Mouse (Mus musculus): ENCODE measurements around the gene Sqstm1. TPM values are rescaled to one million over a fixed set of nuclear protein-coding genes. Genes with fewer than 3 reads are reported as not detected.

The Sqstm1 gene
- total RNA-seq, 4 experiments from 2014 or later, result 431 to 551 (median 475) TPM

DNA sequence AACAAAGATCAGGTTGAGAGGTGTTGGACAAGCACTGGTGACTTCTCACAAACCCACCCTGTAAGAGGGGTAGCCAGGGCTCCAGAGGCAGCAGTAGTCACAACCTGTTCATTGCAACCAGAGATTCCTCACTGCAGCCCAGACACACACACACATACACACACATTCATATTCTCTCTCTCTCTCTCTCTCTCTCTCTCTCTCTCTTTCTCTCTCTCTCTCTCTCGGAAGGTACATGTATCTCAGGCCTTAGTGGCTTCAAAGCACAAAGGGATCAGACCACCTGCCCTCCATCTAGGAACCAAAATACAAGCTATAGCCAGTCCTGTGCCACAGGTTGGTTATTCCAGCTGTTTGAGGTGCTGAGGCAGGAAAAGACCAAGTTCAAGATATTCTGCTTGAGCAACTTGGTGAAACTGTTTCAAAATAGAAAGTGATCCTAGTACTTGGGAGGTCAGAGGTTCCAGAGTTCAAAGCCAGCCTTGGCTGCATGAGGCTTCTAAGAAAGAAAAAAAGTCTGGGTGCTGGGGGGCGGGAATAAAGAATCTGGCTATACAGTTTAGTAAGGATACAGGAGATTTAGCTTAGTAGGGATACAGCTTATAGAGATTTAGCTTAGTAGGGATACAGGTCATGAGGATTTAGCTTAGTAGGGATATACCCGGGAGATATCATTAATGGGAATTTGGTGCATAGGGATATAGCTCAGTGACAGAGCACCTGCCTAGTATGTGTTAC is 864 bp upstream of the Sqstm1 start:
- no peak for DNase-seq (ENCODE audit: low spot score)

DNA sequence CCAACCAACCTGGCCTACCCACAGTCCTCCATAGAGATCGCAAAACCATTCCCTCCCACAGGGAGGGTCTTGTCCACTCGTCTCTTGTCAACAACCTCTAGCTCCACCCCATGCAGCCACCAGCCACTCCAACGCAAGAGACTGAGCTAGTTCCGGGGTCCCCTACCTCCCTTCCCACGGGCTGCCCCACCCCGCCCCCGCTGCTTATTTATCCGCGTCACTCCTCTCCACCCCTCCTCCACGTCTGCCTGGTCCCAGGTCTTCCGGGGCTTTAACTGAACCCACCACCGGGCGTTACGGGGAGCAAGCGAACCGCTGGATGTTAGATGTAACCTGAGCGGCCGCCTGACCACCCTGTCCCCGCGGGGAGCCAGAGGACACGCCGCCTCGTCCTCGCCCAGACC is 524 bp downstream of the Sqstm1 start:
- DNase-seq (ENCODE audit: low spot score), result peak; percentile 88

DNA sequence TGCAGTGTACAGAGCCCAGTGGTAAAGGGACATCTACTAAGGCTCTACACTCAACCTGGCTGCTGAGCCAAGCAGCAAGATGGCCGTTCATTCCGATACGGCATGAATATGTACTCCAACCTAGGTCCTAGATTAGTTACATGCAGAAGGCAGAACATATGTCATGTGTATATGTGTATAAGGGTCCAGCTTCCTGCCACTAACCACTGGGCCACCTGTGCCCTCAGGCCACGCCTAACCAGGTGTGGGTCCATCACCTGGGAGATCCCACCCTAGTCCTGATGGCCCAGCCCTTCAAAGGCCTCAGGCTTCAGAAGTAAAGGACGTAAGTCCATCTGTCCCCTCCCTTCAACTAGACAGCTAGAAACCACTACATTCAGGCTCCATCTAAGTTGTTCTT is 2.6 kb downstream of the Sqstm1 start:
- no peak for DNase-seq (ENCODE audit: low spot score)

DNA sequence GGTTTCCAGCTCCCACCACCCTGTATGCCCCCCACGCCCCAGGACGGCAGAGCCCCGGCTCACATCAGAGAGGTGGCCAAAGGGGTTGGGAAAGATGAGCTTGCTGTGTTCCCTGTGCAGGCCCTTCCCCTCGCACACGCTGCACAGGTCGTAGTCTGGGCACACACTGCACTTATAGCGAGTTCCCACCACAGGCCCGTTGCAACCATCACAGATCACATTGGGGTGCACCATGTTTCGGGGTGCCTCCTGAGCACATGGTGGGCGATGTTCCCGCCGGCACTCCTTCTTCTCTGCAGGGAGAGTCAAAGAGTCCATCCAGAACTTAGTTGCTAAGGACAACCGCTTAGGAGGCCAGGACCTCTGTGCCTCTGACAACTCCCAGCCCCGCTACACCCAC is 3.3 kb downstream of the Sqstm1 start:
- DNase-seq (ENCODE audit: low spot score), result no peak

DNA sequence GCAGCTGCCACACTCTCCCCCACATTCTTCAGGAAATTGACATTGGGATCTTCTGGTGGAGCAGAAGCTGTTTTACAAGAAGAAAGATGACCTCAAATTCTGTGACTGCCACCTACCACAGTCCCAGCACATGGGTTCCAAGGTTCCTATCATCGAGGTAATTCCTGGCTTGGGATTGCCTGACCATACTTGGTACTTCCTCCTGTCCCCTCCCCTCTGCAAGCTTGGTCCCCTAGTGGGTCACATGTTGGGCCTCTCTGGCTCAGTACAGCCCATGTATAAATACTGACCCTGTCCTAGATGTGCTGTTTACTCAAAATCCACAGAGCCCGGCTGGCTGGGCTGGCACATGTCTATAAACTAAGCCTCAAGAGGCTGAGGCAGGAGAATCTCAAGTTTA is 4.6 kb downstream of the Sqstm1 start:
- no peak for DNase-seq (ENCODE audit: low spot score)

DNA sequence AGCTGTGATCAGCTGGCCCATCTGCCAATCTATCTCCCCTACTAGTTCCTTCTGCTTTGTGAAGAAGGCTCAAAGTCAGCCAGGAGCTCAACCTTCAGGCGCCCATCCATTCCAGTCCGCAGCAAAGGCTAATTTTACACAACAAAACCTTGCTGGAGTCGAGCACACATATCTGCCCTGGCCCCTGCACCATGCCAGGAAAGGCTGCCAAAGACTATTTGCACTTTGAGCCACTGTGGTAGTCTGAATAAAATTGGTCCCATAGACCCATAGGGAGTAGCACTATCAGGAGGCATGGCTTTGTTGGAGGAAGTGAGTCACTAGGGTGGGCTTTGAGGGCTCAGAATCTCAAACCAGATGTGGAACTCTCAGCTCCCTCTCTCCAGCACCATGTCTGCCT is 5.2 kb downstream of the Sqstm1 start:
- DNase-seq (ENCODE audit: low spot score), result no peak

DNA sequence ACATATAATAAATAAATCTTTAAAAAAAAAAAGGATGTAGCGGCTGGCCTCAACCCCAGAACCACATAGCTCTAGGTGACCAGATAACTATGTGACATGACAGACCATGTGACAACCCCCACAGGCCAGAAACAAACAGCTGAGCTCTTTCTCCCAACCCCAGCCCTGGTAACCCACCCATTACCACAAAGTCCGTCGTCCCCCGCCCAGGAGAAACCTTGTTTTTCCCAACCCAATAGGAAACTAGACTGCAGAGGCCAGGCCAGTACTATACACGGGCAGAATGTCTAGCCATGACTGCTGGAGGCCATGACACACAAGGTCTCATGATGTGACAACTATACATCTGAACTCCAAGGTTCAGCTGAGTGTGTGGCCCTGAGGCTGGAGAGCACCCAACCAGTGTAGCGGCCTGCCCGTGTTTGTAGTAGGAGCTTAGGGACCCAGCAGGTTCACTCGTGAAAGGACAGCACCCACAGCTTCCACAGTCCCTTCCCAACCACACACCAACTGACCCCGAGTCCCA is 7.3 kb downstream of the Sqstm1 start:
- no peak for DNase-seq (ENCODE audit: low spot score)

DNA sequence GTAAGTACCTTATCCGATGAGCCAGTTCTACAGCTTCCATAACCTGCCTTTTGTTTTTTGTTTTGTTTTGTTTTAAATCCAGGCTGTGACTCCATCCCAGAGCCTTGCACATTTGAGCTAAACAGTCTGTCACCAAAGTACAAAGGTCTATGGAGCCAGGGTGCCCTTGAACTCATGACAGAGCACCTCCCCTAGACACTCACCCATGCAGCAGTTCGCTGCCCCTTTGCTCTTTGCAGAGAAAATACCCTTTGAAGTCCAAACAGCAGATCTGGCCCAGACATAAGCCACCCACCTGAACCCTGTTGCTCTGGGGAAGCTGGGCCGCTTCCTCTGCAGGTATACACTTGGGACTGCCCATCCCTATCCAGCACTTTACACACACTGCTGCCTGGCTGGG is 9.0 kb downstream of the Sqstm1 start:
- DNase-seq (ENCODE audit: low spot score), result no peak

DNA sequence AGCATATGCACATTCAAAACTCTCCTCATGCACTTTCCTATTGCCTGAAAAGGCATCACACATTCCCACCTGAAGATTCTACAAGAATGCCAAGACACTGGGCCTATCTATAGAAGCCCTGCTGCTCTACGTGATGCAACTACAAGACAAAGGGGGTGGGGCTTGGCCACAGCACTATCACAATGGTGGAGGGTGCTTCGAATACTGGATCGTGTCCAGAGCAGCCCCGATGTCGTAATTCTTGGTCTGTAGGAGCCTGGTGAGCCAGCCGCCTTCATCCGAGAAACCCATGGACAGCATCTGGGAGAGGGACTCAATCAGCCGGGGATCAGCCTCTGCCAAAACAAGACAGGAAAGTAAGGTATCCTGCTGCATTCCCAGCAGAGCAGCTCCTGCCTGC is 10.0 kb downstream of the Sqstm1 start:
- no peak for DNase-seq (ENCODE audit: low spot score)

DNA sequence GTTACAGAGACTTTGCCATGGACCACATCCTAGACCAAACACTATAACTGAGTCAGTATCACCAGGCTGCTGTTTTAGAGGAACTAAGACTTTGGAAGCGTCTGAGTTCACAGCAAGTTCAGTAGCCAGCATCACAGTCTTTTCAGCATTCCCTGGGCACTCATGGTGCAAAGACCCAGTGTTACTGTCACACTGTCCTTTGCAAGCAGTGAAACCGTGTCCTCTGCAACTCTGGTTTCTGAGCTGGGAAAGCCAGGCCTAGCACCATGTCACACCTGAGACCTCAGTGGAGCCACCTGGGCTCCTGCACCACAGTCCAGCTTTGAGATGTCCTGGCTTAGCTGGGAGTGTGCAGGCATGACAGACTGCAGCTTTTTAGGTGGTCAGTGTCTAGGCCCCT is 11.7 kb downstream of the Sqstm1 start:
- no peak for DNase-seq (ENCODE audit: low spot score)

DNA sequence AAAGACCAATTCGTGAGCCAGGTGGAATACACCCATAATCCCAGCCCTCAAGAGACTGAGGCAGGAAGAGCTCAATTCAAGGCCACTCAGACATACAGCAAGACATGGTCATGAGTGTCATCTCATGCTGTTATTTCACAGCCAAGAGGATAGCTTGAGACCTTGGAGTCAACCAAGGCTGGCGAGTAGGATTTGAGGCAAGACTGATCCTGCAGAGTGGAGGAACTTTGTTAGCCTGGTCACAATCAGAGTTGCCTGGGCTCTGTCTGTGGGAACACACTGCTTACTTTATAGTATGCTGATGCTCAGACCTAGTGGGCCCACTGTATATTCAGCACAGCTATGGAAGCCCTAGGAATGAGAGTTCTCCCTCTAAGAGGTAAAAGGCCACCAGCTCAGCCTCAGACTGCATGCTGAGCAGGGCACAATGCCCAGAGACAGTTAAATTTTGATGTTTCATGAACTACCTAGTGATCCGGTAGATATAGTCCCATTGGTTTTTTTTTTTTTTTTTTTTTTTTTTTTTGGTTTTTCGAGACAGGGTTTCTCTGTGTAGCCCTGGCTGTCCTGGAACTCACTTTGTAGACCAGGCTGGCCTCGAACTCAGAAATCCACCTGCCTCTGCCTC is 12.3 kb downstream of the Sqstm1 start:
- no peak for DNase-seq (ENCODE audit: low spot score)

DNA sequence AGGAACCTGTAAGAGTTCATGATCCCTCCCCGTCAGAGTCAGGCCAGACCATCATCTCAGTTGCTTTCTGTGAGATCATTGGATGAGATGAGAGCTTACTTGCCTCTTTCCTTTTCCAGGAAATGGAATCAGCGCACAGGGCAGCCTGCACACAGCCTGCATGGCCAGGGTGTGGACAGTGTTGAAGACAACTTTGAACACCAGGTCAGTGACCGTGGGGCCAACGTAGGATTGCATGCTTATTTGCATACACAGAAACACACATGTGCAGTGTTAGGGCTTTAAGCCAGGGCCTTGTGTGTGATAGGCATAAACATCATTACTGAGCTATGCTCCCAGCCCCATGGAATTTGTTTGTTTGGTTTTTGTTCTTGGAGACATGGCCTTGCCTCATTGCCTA is 13.1 kb downstream of the Sqstm1 start:
- no peak for DNase-seq (ENCODE audit: low spot score)

DNA sequence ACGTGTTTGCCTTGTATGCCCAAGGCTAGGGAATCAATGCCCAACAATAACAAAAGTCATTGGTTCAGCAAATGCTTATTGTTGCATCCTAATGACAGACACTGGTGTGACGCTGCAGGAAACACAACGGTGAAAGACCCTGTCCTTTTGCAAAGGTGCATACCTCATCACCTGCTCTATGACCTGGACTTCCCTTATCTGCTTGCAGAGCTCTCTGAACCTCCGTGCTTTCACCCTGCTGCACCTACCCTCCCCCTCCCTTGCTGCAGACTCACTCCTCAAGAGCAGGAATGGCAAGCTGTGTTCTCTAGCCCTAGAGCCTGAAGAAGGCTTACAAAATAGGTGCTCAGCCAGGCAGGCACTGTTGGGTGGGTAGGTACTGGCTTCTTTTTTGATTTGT is 15.8 kb downstream of the Sqstm1 start:
- no peak for DNase-seq (ENCODE audit: low spot score)

DNA sequence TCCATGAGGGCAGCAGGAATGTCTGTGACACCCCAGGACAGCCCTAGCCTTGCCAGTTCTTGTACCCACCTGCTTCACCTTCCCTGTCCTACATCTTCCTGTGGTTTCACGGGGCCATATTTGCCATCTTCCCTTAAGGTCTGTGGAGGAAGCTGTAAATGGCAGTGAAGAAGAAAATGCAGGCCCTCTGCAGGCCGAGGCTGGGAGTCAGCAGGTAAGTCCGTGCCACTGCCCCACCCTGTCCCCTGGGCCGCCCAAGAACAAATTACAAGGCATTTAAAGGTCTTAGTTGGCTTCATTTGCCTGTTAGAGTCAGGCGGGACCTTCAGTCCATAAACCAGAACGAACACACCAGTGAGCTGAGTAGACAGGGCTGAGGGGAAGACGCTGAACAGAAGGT is 16.6 kb downstream of the Sqstm1 start:
- DNase-seq (ENCODE audit: low spot score), result no peak

DNA sequence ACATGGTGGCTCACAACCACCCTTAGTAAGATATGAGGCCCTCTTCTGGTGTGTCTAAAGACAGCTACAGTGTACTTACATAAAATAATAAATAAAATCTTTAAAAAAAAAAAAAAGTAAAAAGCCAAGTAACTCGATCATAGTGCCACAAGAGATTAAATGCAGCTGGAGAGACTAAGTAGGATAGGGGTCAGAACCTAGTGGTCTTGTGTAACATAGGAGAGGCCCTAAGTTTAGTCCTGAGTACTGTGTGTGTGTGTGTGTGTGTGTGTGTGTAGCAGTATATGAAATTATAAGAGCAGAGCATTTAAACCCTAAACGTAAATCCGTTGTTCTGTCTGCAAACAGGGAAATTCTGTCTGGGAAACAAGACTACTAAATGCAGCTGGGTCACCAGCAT is 18.3 kb downstream of the Sqstm1 start:
- DNase-seq (ENCODE audit: low spot score), result no peak

DNA sequence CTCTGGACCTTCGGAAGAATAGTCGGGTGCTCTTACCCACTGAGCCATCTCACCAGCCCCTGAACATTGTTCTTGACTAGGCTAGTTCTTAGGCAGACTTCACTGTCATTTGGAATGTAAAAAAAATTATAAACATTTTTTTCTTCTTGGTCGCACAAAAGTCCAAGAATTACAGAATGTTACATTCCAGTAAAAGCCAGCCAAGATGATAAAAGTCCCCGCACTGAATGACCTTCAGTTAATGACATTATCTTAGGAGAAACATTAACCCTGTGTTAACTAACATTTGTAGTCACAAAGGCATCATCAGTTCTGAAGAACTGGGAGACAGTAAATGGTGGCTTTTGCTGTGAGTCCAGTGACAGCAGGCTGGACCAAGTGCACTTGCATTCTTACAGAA is 20.3 kb downstream of the Sqstm1 start:
- DNase-seq (ENCODE audit: low spot score), result no peak

DNA sequence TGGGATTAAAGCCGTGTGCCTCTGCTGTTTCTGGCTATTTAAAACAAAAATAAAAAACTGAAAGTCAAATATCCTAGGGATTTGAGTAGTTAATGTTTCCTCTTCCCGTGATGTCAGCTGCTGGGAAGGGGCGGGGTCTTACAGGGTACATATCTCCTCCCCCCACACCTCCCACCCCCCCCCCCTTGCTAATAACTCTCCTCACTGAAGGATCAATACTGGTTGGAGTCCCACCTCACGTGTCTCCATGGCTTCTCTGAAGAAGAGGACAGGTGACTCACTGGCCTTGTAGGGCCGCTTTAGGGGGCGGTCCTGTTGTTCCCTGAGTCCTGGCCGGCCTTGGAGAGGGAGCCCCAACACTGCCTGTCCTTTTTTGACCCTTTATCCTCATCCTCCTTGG is 21.9 kb downstream of the Sqstm1 start:
- no peak for DNase-seq (ENCODE audit: low spot score)

DNA sequence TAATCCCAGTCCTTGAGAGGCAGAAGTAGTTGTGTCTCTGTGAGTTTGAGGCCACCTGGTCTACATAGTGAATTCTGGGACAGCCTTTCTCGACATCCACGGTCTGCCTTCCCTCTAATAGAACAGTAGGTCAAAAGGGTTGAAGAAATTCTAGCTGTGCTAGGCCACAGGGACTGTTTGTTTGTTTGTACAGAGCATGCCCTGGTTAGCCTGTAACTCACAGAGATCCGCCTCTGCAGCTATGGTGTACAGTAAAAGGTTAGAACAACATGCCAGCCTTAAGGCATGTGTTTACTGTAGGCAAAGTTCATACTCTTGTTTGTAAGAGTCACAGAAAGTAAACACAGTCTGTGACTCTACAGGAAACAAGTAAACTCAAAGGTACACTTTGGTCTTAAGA is 25.8 kb downstream of the Sqstm1 start:
- no peak for DNase-seq (ENCODE audit: low spot score)

DNA sequence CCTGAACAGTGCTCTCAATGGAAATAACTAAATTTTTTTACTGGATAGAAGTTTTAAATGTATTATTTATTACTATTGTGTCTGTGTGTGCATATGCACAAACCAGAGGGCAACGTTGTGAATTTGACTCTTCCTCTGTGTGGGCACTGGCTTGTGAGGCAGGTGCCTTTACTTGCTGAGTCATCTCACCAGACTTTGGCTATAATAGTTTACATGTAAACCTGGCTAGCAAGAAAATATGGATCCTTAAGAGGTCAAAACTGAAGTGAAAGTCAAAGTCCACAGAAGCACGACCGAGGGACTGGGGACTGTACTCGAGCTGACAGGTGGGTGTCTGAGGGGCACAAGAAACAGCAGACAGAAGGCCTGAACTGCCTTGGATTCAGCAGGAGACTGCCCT is 27.9 kb downstream of the Sqstm1 start:
- DNase-seq (ENCODE audit: low spot score), result no peak

DNA sequence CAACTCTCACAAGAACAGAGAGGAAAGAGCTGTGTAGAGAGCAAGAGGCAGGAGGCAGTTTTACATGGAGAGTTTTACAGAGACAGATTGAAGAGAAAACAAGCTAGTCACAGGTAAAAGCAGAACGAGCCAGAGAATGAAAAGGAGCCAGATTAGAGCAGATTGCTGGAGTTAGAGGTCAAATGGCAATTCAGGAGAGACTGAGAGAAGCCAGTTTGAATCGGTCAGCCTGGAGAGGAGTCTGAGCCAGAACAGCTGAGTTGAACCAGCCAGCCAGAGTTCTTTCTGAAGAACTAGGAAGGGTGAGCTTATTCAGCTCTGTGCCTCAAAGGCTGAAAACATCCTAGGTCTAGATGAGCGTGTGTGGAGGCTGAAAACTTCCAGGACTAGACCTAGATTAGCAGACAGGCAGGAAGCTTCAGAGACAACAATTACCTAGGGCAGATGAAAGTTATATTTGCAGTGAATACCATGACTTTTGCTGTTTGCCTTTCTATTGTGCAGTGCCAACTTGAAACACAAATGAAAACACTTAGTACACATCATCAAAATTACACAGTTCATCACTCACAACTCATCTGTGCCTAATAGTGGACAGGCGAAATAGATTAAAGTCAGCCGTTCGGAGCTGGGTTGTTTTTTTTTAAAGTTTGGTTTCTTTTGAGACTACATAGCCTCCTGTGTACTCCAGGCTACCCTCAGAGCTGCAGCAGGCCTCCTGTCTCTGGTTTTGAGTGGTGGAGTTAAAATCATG is 30.0 kb downstream of the Sqstm1 start:
- DNase-seq (ENCODE audit: low spot score), result no peak

DNA sequence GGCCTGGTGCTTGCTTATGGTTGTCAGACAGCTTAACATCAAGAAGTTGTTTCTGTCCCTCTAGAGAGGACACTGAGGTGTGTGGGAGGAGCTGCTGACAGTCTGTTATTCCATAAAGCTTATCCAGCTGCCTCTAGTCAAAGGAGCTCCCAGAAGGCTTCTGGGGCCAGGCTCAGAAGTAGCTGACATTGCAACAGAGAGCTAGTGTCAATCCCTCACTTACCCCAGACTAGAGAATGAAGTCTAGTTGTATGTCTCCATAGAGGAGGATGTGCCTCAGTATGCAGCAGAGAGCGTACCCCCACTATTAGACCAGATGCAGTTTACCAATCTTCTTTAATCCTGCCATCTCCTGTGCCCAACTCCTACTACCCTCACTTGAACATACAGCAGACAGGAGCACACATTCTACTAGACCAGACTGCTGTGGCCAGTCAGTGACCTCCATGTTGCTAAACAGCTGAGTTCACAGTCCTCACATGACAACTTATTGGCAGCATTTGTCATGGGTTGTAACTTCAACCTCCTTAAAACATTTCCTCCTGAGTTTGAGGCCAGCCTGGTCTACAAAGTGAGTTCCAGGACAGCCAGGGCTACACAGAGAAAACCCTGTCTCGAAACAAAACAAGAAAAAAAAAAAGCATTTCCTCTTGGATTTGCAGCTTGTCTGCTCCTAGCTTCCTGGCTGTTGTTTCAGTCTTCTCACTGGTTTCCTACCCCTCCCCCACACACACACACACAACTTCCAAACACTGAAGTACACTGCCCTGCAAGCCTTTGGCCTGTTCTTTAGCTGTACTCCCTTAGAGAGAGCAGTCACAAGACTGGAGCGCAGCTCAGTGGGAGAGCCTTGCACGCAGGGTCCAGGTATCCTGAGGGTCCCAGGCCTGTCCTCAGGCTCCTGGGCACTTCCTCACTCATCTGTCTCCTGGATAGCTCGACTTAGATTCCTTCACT is 31.8 kb downstream of the Sqstm1 start:
- no peak for DNase-seq (ENCODE audit: low spot score)

DNA sequence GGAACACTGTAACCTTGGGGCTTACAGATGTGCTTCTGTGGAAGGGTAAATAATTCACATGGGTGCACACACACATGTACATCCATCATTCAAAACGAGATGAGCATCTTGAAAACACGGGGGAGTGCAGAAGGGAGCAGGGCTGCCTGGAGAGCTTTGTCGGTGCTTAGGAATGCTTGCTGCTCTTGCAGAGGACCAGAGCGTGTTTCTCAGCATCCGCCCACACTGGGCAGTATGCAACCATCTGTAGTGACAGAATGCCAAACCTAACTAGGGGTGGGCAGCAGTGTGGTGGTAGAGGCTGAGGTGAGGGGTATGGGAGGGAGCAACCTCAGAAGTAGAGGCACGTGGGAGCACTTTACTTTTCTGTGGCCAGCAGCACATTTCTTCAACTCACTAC is 33.5 kb downstream of the Sqstm1 start:
- DNase-seq (ENCODE audit: low spot score), result no peak

Measured in heart, adult 8-10 months (tissue).